Mouse (Mus musculus) liver, postnatal 0 days (tissue): ENCODE data around the gene Caskin2.

Source experiments
- CTCF ChIP-seq: sonication (generic); IDR thresholded peaks from 2 replicates; pipeline ENCODE4 v1.5.1; 2016; ENCODE audit warnings: antibody characterized with exemption, low read depth
- EP300 ChIP-seq: IDR thresholded peaks from 2 replicates; pipeline ENCODE4 v1.6.1; 2016; ENCODE audit warnings: antibody characterized with exemption, low read depth, mild to moderate bottlenecking

DNA sequence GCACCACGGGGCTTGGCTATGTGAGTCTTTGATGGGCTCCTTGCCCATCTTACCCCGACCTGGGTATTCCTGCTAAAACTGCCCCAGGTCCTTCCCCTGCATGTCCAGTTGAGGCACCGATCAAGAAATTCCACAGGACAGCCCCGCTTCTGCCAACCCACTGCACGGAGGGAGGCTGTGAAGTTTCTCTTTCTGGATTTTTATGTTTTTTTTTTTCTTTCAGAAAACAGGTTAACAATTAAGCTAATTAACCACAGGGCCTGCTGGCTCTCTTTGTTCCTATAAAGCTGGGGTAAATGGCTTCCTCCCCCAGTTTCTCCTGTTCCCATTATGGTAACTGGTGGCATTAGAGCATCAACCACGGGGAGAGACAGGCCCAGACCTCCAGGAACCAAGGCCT lies 20.6 kb upstream of the Caskin2 start:
- no peak for TF ChIP-seq CTCF
- TF ChIP-seq EP300: no peak
